Mouse (Mus musculus): ENCODE data around the gene Cdkn2aip. TPM values are rescaled to one million over a fixed set of nuclear protein-coding genes. Genes with fewer than 3 reads are reported as not detected.

Gene Cdkn2aip
- total RNA-seq, 2 experiments from 2014 or later: 11.2 to 19.1 TPM

GRCm38 (mm10) chr8:47662716-47663115 lies 51.0 kb downstream of the Cdkn2aip start:
- ATAC-seq (ENCODE audit: poor library complexity, severe bottlenecking): no peak

- ATAC-seq (ENCODE audit: poor library complexity, severe bottlenecking): no peak
Measured at GRCm38 (mm10) chr8:47660394-47660793, 53.3 kb downstream of the Cdkn2aip start.

- ATAC-seq (ENCODE audit: poor library complexity, severe bottlenecking): no peak
Measured at GRCm38 (mm10) chr8:47659463-47659862, 54.3 kb downstream of the Cdkn2aip start.

Other genes starting within 250 kb of the Cdkn2aip start
- gene Trappc11, start 180.5 kb downstream of the Cdkn2aip start, total RNA-seq (2015): 24.8 and 28.2 TPM in 2 replicates
- 37.4 and 39.3 TPM in 2 replicates for gene Trappc11, start 180.5 kb downstream of the Cdkn2aip start, total RNA-seq (2017)
- gene Rwdd4a, start 180.3 kb downstream of the Cdkn2aip start, total RNA-seq (2015): 15.1 and 18.4 TPM in 2 replicates
- 16.1 and 17.6 TPM in 2 replicates for gene Rwdd4a, start 180.3 kb downstream of the Cdkn2aip start, total RNA-seq (2017)
- gene Ing2, start 38.4 kb downstream of the Cdkn2aip start, total RNA-seq (2015): 51.2 and 52.0 TPM in 2 replicates
- gene Ing2, start 38.4 kb downstream of the Cdkn2aip start, total RNA-seq (2017): 23.7 and 32.1 TPM in 2 replicates
- not detected in 2 replicates for gene Cldn24, start 108.2 kb upstream of the Cdkn2aip start, total RNA-seq (2015)
- not detected in 2 replicates for gene Cldn24, start 108.2 kb upstream of the Cdkn2aip start, total RNA-seq (2017)
- gene Cldn22, start 110.5 kb upstream of the Cdkn2aip start, total RNA-seq (2015): not detected in 2 replicates
- gene Cldn22, start 110.5 kb upstream of the Cdkn2aip start, total RNA-seq (2017): not detected in 2 replicates

Data from megakaryocyte, adult 5-6 weeks (primary cell).